Mouse (Mus musculus) thymus, postnatal 0 days (tissue): ENCODE measurements at regions not wholly inside any gene's neighbourhood (a gene's known extent, or its start where the extent isn't known, plus 50 kb on each side); places are given as distances from the start of the nearest gene placed in this dataset.
A peak's percentile ranks its signal among the peaks of the same experiment; 100 is the strongest.

Source experiments
- DNase-seq: peaks from one replicate; pipeline ENCODE4 v3.0.0-alpha.2; 2015; ENCODE audit warnings: low spot score

- DNase-seq: no peak
Observed at GRCm38 (mm10) chr11:84701319-84702175, 117.8 kb downstream of the Mrm1 start.

GRCm38 (mm10) chr11:84697521-84697920 is 121.8 kb downstream of the Mrm1 start:
- DNase-seq: no peak

GRCm38 (mm10) chr11:84692638-84693037 is 126.7 kb downstream of the Mrm1 start:
- peak; percentile 5 for DNase-seq

- DNase-seq: no peak
Observed at GRCm38 (mm10) chr11:84691410-84692148, 127.7 kb downstream of the Mrm1 start.

GRCm38 (mm10) chr11:84686473-84686872 is 132.8 kb downstream of the Mrm1 start:
- no peak for DNase-seq

- no peak for DNase-seq
Observed at GRCm38 (mm10) chr11:84684325-84684724, 135.0 kb downstream of the Mrm1 start.

- no peak for DNase-seq
Observed at GRCm38 (mm10) chr11:84682931-84683330, 136.4 kb downstream of the Mrm1 start.

- no peak for DNase-seq
Observed at GRCm38 (mm10) chr11:84676377-84677078, 142.8 kb downstream of the Mrm1 start.

- DNase-seq: no peak
Observed at GRCm38 (mm10) chr11:84672841-84673473, 146.4 kb downstream of the Mrm1 start.

- DNase-seq: no peak
Observed at GRCm38 (mm10) chr11:84671585-84671984, 146.2 kb upstream of the Lhx1 start.

GRCm38 (mm10) chr11:84667711-84668110 is 142.4 kb upstream of the Lhx1 start:
- no peak for DNase-seq

GRCm38 (mm10) chr11:84664258-84664657 is 138.9 kb upstream of the Lhx1 start:
- DNase-seq: no peak

GRCm38 (mm10) chr11:84661981-84662380 is 136.6 kb upstream of the Lhx1 start:
- peak; percentile 15 for DNase-seq

- DNase-seq: no peak
Observed at GRCm38 (mm10) chr11:84660877-84661276, 135.5 kb upstream of the Lhx1 start.

GRCm38 (mm10) chr11:84659370-84659937 is 134.1 kb upstream of the Lhx1 start:
- no peak for DNase-seq

- DNase-seq: no peak
Observed at GRCm38 (mm10) chr11:84653481-84653880, 128.1 kb upstream of the Lhx1 start.

- DNase-seq: no peak
Observed at GRCm38 (mm10) chr11:84648899-84649298, 123.6 kb upstream of the Lhx1 start.

- DNase-seq: no peak
Observed at GRCm38 (mm10) chr11:84647104-84647503, 121.8 kb upstream of the Lhx1 start.

GRCm38 (mm10) chr11:84643107-84643372 is 117.7 kb upstream of the Lhx1 start:
- DNase-seq: no peak

- DNase-seq: no peak
Observed at GRCm38 (mm10) chr11:84642300-84643106, 117.2 kb upstream of the Lhx1 start.

GRCm38 (mm10) chr11:84641601-84642000 is 116.3 kb upstream of the Lhx1 start:
- no peak for DNase-seq
